Mouse (Mus musculus): Measurements from ENCODE around the gene Gm28042. TPM values are rescaled to one million over a fixed set of nuclear protein-coding genes. Genes with fewer than 3 reads are reported as not detected.

Gm28042 gene
- polyA plus RNA-seq, 1 experiment from 2014 or later: 4.3 TPM

DNA sequence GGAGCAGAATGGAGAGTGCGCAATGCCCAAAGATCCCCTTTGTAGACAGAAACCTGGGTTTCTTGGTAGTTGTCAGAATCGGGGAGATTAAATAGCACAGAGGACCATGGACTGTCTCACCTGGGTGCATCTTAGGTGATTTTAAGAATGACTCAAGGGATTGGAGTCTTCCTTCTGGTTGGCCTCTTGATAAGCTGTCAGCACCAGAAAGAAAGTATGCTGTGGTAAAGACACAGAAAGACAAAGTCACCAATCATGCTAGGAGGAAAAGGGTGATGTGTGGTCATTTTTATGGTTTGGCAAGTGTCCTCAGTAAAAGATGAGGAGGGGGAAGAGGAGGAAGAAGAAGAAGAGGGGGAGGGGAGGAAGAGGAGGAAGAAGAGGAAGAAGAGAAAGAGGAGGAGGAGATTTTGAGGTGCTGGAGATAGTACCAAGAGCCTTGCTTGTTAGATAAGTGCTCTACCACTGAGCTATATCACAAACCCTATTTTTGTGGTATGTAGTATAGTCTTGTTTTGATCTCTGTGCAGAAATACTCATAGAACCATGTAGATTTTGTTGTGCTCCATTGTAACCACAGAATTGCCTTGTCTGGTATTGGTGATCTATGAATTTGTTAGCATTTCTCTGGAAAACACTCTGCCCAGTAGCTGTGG lies 13.3 kb upstream of the Gm28042 start:
- Histone ChIP-seq H3K36me3 (ENCODE audit: control insufficient read depth, insufficient read depth, low read length) (peaks cover 3% of the 10 kb centered on the region; the same call in 1 of the 2 replicates), H3K4me2 (replicated peaks; ENCODE audit: low read depth) (no peak overlapping the region), H3K9me3 (ENCODE audit: control insufficient read depth, low read length) (no peaks in the 10 kb centered on the region), H3K27ac (replicated peaks) (no peak overlapping the region), H3K27me3 (ENCODE audit: control insufficient read depth, insufficient read depth, low read length) (no peaks in the 10 kb centered on the region), H3K9ac (ENCODE audit: low read length) (no peak overlapping the region), H3K4me3 (ENCODE audit: low read depth, low read length) (no peak overlapping the region), H3K4me1 (replicated peaks; ENCODE audit: control insufficient read depth, insufficient read depth) (no peaks in the 10 kb centered on the region)
- no peak for ATAC-seq (ENCODE audit: low FRiP score, low TSS enrichment)
- WGBS: 95% methylated on average over 2 of the region's 2 CpGs
- TF ChIP-seq CTCF (IDR thresholded peaks at IDR 0.05; ENCODE audit: low read depth) (no peak), EP300 (optimal IDR thresholded peaks at IDR 0.05) (no peak)
- no peak for DNase-seq (ENCODE audit: low spot score)

DNA sequence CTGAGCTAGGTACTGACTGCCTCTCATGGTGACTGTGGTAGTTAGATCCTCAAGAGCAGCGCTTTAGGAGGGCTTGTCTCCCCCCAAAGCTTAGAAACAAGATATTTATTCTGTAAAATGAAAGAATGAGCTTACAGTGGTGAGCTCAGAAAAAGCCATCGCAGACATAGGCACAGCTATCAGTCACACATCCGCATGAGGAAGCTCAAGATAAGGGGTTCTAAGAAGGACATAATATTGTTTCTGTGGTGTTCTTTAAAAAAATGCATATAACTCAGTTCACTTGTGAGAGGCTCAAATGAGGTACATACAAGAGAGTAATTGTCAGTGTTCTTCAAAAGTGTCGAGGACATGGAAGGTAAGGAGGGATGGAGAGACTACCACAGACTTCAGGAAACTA lies 11.4 kb upstream of the Gm28042 start:
- WGBS: 94% methylated on average over 4 of the region's 4 CpGs
- peaks cover 9% of the 10 kb centered on the region; the same call in 1 of the 2 replicates for H3K36me3 ChIP-seq (ENCODE audit: control insufficient read depth, insufficient read depth, low read length)
- no peak for ATAC-seq (ENCODE audit: low FRiP score, low TSS enrichment)

DNA sequence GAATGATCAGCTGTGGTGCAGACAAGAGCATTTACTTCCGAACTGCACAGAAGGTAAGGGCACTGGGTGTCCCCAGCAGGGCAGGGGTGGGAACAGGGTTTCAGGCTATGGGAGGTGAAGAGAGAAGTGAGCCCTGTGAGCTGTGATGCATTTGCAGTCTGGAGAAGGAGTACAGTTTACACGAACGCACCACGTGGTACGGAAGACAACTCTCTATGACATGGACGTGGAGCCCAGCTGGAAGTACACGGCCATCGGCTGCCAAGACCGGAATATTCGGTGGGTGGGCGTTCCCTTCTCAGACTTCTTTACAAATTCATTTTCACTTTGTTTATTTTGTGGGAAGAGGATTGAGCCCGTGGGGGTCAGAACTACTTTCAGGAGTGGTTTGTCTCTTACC lies 9.7 kb upstream of the Gm28042 start:
- Histone ChIP-seq H3K27me3 (ENCODE audit: control insufficient read depth, insufficient read depth, low read length) (no peaks in the 10 kb centered on the region), H3K36me3 (ENCODE audit: control insufficient read depth, insufficient read depth, low read length) (peaks cover 21% of the 10 kb centered on the region), H3K27ac (replicated peaks) (no peak overlapping the region), H3K4me2 (replicated peaks; ENCODE audit: low read depth) (no peak overlapping the region), H3K4me1 (replicated peaks; ENCODE audit: control insufficient read depth, insufficient read depth) (no peaks in the 10 kb centered on the region), H3K4me3 (ENCODE audit: low read depth, low read length) (no peak overlapping the region), H3K9me3 (ENCODE audit: control insufficient read depth, low read length) (no peaks in the 10 kb centered on the region), H3K9ac (ENCODE audit: low read length) (no peak overlapping the region)
- DNase-seq (ENCODE audit: low spot score): no peak
- TF ChIP-seq EP300 (optimal IDR thresholded peaks at IDR 0.05): no peak
- TF ChIP-seq CTCF (IDR thresholded peaks at IDR 0.05; ENCODE audit: low read depth): no peak
- WGBS: 61% methylated on average over 12 of the region's 12 CpGs
- peak; percentile 65; the same call in 1 of the 2 replicates for ATAC-seq (ENCODE audit: low FRiP score, low TSS enrichment)

More for the DNA sequence above, 11.4 kb upstream of the Gm28042 start:
- H3K9ac ChIP-seq (ENCODE audit: low read length): no peak overlapping the region
- H3K4me3 ChIP-seq (ENCODE audit: low read depth, low read length): no peak overlapping the region
- H3K4me2 ChIP-seq (replicated peaks; ENCODE audit: low read depth): no peak overlapping the region
- H3K9me3 ChIP-seq (ENCODE audit: control insufficient read depth, low read length): no peaks in the 10 kb centered on the region
- H3K4me1 ChIP-seq (replicated peaks; ENCODE audit: control insufficient read depth, insufficient read depth): no peaks in the 10 kb centered on the region
- TF ChIP-seq CTCF (IDR thresholded peaks at IDR 0.05; ENCODE audit: low read depth) (no peak), EP300 (optimal IDR thresholded peaks at IDR 0.05) (no peak)
- H3K27ac ChIP-seq (replicated peaks): no peak overlapping the region
- no peaks in the 10 kb centered on the region for H3K27me3 ChIP-seq (ENCODE audit: control insufficient read depth, insufficient read depth, low read length)
- DNase-seq (ENCODE audit: low spot score): no peak

DNA sequence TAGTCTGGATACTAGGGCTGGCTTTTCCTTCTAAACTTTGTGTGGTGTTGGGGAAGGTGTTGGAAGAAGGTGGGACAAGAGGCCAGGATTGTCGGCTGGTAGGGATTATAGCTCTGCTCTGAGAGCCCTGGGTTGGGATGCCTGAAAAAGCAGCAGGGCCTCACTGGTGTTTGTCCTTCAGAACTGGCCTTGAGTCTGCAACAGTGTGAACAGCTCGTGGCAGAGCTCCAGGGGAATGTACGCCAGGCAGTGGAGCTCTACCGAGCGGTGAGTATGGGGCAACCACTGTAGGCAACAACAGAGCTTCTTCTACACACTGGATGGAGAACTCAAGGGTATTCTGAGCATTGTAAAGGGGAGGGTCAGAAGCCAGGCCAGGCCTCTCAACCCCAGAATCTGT lies 3.0 kb upstream of the Gm28042 start:
- Histone ChIP-seq H3K27ac (replicated peaks) (no peak overlapping the region), H3K9ac (ENCODE audit: low read length) (no peak overlapping the region), H3K9me3 (ENCODE audit: control insufficient read depth, low read length) (no peaks in the 10 kb centered on the region), H3K4me2 (replicated peaks; ENCODE audit: low read depth) (no peak overlapping the region), H3K27me3 (ENCODE audit: control insufficient read depth, insufficient read depth, low read length) (no peaks in the 10 kb centered on the region), H3K4me3 (ENCODE audit: low read depth, low read length) (no peak overlapping the region), H3K4me1 (replicated peaks; ENCODE audit: control insufficient read depth, insufficient read depth) (no peaks in the 10 kb centered on the region), H3K36me3 (ENCODE audit: control insufficient read depth, insufficient read depth, low read length) (peaks cover 21% of the 10 kb centered on the region)
- no peak for ATAC-seq (ENCODE audit: low FRiP score, low TSS enrichment)
- DNase-seq (ENCODE audit: low spot score): no peak
- TF ChIP-seq EP300 (optimal IDR thresholded peaks at IDR 0.05) (no peak), CTCF (IDR thresholded peaks at IDR 0.05; ENCODE audit: low read depth) (no peak)
- 87% methylated on average over 5 of the region's 5 CpGs for WGBS

DNA sequence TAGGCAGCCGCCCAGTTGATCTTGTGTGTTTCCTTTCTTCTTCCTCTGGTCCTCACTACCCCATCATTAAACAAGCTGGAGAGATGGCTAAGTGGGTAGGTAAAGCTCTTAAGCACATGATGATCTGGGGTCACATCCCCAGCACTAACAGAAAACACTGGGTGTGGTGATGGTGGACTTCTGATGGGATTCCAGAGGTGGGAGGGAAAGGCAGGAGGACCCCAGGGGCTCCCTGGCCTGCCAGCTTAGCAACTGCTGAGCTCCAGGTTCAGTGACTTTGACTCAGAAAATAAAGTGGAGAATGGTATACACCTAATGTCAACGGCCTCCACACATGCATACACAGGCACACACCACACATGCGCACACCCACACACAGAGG lies 648 bp downstream of the Gm28042 start:
- Histone ChIP-seq H3K4me1 (replicated peaks; ENCODE audit: control insufficient read depth, insufficient read depth) (no peaks in the 10 kb centered on the region), H3K27ac (replicated peaks) (peak overlapping the region; percentile 93), H3K9me3 (ENCODE audit: control insufficient read depth, low read length) (no peaks in the 10 kb centered on the region), H3K27me3 (ENCODE audit: control insufficient read depth, insufficient read depth, low read length) (no peaks in the 10 kb centered on the region), H3K4me3 (ENCODE audit: low read depth, low read length) (peak overlapping the region; percentile 68), H3K4me2 (replicated peaks; ENCODE audit: low read depth) (peak overlapping the region; percentile 65), H3K36me3 (ENCODE audit: control insufficient read depth, insufficient read depth, low read length) (peaks cover 6% of the 10 kb centered on the region), H3K9ac (ENCODE audit: low read length) (peak overlapping the region; percentile 79)
- WGBS: 34% methylated on average over 3 of the region's 3 CpGs
- TF ChIP-seq CTCF (IDR thresholded peaks at IDR 0.05; ENCODE audit: low read depth): no peak
- TF ChIP-seq EP300 (optimal IDR thresholded peaks at IDR 0.05): no peak
- no peak for ATAC-seq (ENCODE audit: low FRiP score, low TSS enrichment)
- DNase-seq (ENCODE audit: low spot score): no peak

DNA sequence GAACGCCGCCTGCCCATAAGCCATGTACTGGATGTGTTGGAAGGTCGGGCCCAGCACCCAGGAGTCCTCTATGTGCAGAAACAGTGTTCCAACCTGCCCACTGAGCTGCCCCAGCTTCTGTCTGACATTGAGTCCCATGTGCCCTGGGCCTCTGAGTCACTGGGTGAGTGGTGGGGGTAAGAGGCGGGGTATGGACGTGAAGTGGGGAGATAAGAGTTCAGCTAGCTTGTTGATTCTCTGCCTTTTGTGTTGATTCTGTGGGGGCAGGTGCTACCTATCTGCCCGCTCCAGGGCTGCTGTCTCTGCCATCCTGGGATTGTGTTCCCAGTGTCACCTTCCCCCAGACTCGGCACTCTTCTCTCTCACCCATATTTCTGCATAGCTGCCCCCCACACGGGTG lies 3.1 kb downstream of the Gm28042 start:
- Histone ChIP-seq H3K27ac (replicated peaks) (no peak overlapping the region), H3K27me3 (ENCODE audit: control insufficient read depth, insufficient read depth, low read length) (no peaks in the 10 kb centered on the region), H3K9me3 (ENCODE audit: control insufficient read depth, low read length) (no peaks in the 10 kb centered on the region), H3K36me3 (ENCODE audit: control insufficient read depth, insufficient read depth, low read length) (peaks cover 3% of the 10 kb centered on the region; the same call in 1 of the 2 replicates), H3K9ac (ENCODE audit: low read length) (no peak overlapping the region), H3K4me2 (replicated peaks; ENCODE audit: low read depth) (no peak overlapping the region), H3K4me3 (ENCODE audit: low read depth, low read length) (no peak overlapping the region), H3K4me1 (replicated peaks; ENCODE audit: control insufficient read depth, insufficient read depth) (no peaks in the 10 kb centered on the region)
- no peak for ATAC-seq (ENCODE audit: low FRiP score, low TSS enrichment)
- WGBS: 80% methylated on average over 8 of the region's 8 CpGs
- TF ChIP-seq CTCF (IDR thresholded peaks at IDR 0.05; ENCODE audit: low read depth) (no peak), EP300 (optimal IDR thresholded peaks at IDR 0.05) (no peak)
- peak; percentile 43 for DNase-seq (ENCODE audit: low spot score)

Data from stomach, postnatal 0 days (tissue).